Mouse (Mus musculus) myocyte (in vitro differentiated cells): ENCODE data around the gene Nxpe4. TPM values are rescaled to one million over a fixed set of nuclear protein-coding genes. Genes with fewer than 3 reads are reported as not detected.

Experiments
- H3K27me3 ChIP-seq: one replicate; pipeline ENCODE4 v1.6.1; 2011; ENCODE audit not compliant: control insufficient read depth, insufficient read depth, insufficient read length
- H3K36me3 ChIP-seq: one replicate; pipeline ENCODE4 v1.6.1; 2011; ENCODE audit not compliant: control insufficient read depth, insufficient read depth
- H3K4me2 ChIP-seq: one replicate; pipeline ENCODE4 v1.6.1; 2011; ENCODE audit warnings: low read depth, control low read depth
- H3K4me3 ChIP-seq: one replicate; pipeline ENCODE4 v1.5.1; 2011; ENCODE audit warnings: mild to moderate bottlenecking, control low read depth, moderate library complexity
- H3K79me2 ChIP-seq: one replicate; pipeline ENCODE4 v1.6.1; 2011; ENCODE audit not compliant: control insufficient read depth, insufficient read depth
- H3ac ChIP-seq: one replicate; pipeline ENCODE4 v1.6.1; 2011; ENCODE audit not compliant: control insufficient read depth, insufficient read length
- CEBPB ChIP-seq: IDR thresholded peaks from 2 replicates; pipeline ENCODE4 v1.6.1; 2011; ENCODE audit warnings: mild to moderate bottlenecking, moderate library complexity; ENCODE audit not compliant: poor library complexity, insufficient read depth, severe bottlenecking
- E2F4 ChIP-seq: IDR thresholded peaks from one replicate; pipeline ENCODE4 v1.6.1; 2011; ENCODE audit warnings: mild to moderate bottlenecking, control low read depth, moderate library complexity; ENCODE audit not compliant: insufficient read depth
- MAX ChIP-seq: IDR thresholded peaks from one replicate; pipeline ENCODE4 v1.6.1; 2011; ENCODE audit warnings: low read depth, mild to moderate bottlenecking, control low read depth
- MYOD1 ChIP-seq, 3 experiments: IDR thresholded peaks; one replicate each; pipeline ENCODE4 v1.6.1; 2011; ENCODE audit warnings: control low read depth in 2 of 3, low read depth in 2 of 3, mild to moderate bottlenecking in 2 of 3, moderate library complexity in 1 of 3; ENCODE audit not compliant: insufficient read length in 2 of 3, control insufficient read depth in 1 of 3
- MYOG ChIP-seq, 3 experiments: IDR thresholded peaks; one replicate each; pipeline ENCODE4 v1.6.1; 2011; ENCODE audit warnings: control low read depth in 2 of 3, low read depth in 2 of 3, mild to moderate bottlenecking in 2 of 3; ENCODE audit not compliant: insufficient read length in 2 of 3, control insufficient read depth in 1 of 3, insufficient read depth in 1 of 3
- POLR2A ChIP-seq: IDR thresholded peaks from one replicate; pipeline ENCODE4 v1.6.1; 2011; ENCODE audit warnings: low read depth, mild to moderate bottlenecking, control low read depth, moderate library complexity; ENCODE audit not compliant: insufficient read length
- POLR2AphosphoS2 ChIP-seq: IDR thresholded peaks from one replicate; pipeline ENCODE4 v1.6.1; 2011; ENCODE audit warnings: low read depth, control low read depth; ENCODE audit not compliant: insufficient read length
- REST ChIP-seq: IDR thresholded peaks from one replicate; pipeline ENCODE4 v1.6.1; 2011; ENCODE audit warnings: mild to moderate bottlenecking, control low read depth, moderate library complexity; ENCODE audit not compliant: insufficient read depth, insufficient read length
- SRF ChIP-seq: IDR thresholded peaks from one replicate; pipeline ENCODE4 v1.6.1; 2011; ENCODE audit warnings: low read depth; ENCODE audit not compliant: control insufficient read depth, insufficient read length
- TCF12 ChIP-seq: IDR thresholded peaks from one replicate; pipeline ENCODE4 v1.6.1; 2011; ENCODE audit warnings: mild to moderate bottlenecking, control low read depth; ENCODE audit not compliant: poor library complexity, insufficient read depth, severe bottlenecking
- TCF3 ChIP-seq: IDR thresholded peaks from one replicate; pipeline ENCODE4 v1.6.1; 2011; ENCODE audit warnings: low read depth, control low read depth; ENCODE audit not compliant: insufficient read length
- USF1 ChIP-seq: IDR thresholded peaks from one replicate; pipeline ENCODE4 v1.6.1; 2011; ENCODE audit warnings: low read depth, mild to moderate bottlenecking, control low read depth, moderate library complexity
- polyA plus RNA-seq: library from polyadenylated mRNA; unstranded; fragments of >200 nt; fragmentation: generic; extraction: Trizol; gene quantifications from one replicate; pipeline ENCODE4 v1.2.1, GENCODE M21; 2012; ENCODE audit warnings: missing spikeins

Gene Nxpe4
- polyA plus RNA-seq, 1 experiment: 0.10 TPM

DNA sequence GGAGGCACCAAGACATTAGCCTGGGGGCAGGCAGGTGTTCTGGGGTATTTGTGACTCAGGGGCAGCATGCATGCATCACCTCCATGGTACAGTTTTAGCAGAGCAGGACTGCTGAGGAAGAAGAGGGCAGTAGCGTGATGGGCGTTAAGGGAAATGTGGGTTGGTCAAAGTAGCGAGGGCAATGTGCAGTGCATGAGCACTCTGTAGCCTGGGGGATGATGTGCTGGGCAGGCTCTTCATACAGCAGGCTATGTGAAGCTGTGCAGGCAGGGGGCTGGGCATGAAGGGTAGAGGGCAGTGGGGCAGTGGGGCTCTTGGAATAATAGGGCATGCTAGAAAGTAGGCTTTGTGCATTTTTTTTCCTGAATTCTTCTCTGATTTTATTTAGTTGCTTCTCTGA is 82.4 kb downstream of the Nxpe4 start:
- no peak for TF ChIP-seq MYOG (IDR thresholded peaks at IDR 0.05; ENCODE audit: control insufficient read depth in 1 of 3, insufficient read depth in 1 of 3, insufficient read length in 2 of 3, low read depth in 2 of 3)
- no peak for TF ChIP-seq SRF
- TF ChIP-seq MYOD1 (IDR thresholded peaks at IDR 0.05; ENCODE audit: control insufficient read depth in 1 of 3, insufficient read length in 2 of 3, low read depth in 2 of 3): no peak
- no peak for TF ChIP-seq POLR2A
- TF ChIP-seq REST: no peak

GRCm38 (mm10) chr9:48245525-48245924 is 83.7 kb downstream of the Nxpe4 start:
- Histone ChIP-seq H3K36me3 (no peaks in the 10 kb centered on the region), H3K4me3 (no peak overlapping the region), H3K27me3 (no peaks in the 10 kb centered on the region), H3ac (no peak overlapping the region), H3K79me2 (no peaks in the 10 kb centered on the region), H3K4me2 (no peak overlapping the region)
- TF ChIP-seq POLR2A: no peak
- TF ChIP-seq REST: no peak
- TF ChIP-seq MAX: no peak

More for the DNA sequence above, 82.4 kb downstream of the Nxpe4 start:
- no peak overlapping the region for H3K4me3 ChIP-seq
- H3K27me3 ChIP-seq: no peaks in the 10 kb centered on the region
- H3K79me2 ChIP-seq: no peaks in the 10 kb centered on the region
- H3K36me3 ChIP-seq: no peaks in the 10 kb centered on the region
- H3ac ChIP-seq: no peak overlapping the region
- H3K4me2 ChIP-seq: no peak overlapping the region

DNA sequence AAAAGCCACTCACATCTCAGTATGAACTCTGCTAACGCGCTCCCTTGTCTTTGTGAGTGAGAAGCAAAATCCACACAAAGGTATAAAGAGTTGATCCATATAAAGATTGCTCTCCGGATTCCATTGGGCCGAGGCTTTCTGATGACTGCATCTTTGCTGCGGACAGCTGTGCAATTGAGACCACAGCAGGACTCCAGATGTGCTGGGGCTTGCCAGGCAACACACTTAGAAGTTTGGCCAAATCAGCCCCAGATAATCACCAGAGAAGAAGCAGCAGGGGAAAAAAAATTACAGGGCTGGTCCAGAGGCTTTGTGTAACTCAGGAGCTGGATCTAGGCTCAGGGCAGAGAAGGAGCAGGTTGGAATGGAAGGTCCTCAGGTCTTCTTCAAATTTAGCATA is 85.5 kb downstream of the Nxpe4 start:
- H3K27me3 ChIP-seq: no peaks in the 10 kb centered on the region
- TF ChIP-seq MAX: no peak
- TF ChIP-seq POLR2AphosphoS2: no peak
- no peak for TF ChIP-seq REST
- no peak for TF ChIP-seq POLR2A
- TF ChIP-seq E2F4: no peak
- no peak for TF ChIP-seq SRF
- TF ChIP-seq TCF12: no peak
- no peak for TF ChIP-seq MYOG (IDR thresholded peaks at IDR 0.05; ENCODE audit: control insufficient read depth in 1 of 3, insufficient read depth in 1 of 3, insufficient read length in 2 of 3, low read depth in 2 of 3)
- no peak for TF ChIP-seq MYOD1 (IDR thresholded peaks at IDR 0.05; ENCODE audit: control insufficient read depth in 1 of 3, insufficient read length in 2 of 3, low read depth in 2 of 3)
- no peak for TF ChIP-seq TCF3
- no peak for TF ChIP-seq USF1
- no peak overlapping the region for H3K4me2 ChIP-seq
- H3ac ChIP-seq: no peak overlapping the region
- no peaks in the 10 kb centered on the region for H3K36me3 ChIP-seq
- no peak overlapping the region for H3K4me3 ChIP-seq
- no peaks in the 10 kb centered on the region for H3K79me2 ChIP-seq

DNA sequence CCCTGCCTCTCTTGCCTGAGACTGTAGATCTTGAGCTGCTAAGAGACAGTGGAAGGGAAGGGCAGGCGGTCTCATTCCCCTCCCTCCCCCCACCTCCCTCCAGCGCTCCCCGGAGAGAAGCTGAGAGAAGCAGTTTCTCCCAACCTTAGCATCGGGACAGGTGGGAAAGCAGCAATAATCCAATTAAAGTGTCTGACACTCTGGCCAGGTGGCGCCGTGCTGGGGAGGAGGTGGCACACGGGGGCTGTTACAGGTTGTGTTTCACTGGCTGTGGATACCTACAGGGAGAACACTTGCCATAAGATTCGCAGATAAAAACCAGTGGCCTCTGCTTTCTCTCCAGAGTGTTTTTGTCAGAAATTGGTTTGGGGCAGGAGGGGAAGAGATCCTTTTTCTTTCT is 90.4 kb downstream of the Nxpe4 start:
- Histone ChIP-seq H3K36me3 (no peaks in the 10 kb centered on the region), H3ac (no peak overlapping the region), H3K27me3 (no peaks in the 10 kb centered on the region), H3K79me2 (no peaks in the 10 kb centered on the region), H3K4me2 (no peak overlapping the region), H3K4me3 (no peak overlapping the region)
- no peak for TF ChIP-seq POLR2A

DNA sequence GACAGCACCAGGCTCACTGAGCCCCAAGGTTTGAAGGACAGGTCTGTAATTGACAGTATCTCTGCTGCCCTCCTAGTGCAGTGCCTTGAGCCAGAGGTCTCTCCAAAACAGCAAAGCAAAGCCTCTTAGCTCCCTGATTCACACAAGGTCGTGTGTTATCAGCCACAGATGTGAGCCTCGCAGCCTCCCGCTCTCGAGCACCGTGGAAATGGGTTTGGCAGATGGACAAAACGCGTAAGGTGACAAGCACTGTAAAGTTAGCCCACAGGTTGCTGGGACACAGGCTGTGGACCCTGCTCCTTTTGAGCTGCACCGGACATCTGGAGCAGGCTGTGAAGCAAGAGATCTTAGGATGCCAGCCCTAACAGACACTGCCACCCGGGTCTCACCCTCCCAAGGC is 95.2 kb downstream of the Nxpe4 start:
- no peaks in the 10 kb centered on the region for H3K36me3 ChIP-seq
- no peaks in the 10 kb centered on the region for H3K27me3 ChIP-seq

GRCm38 (mm10) chr9:48257741-48258423 is 96.1 kb downstream of the Nxpe4 start:
- no peak overlapping the region for H3K4me3 ChIP-seq
- TF ChIP-seq MAX (no peak), CEBPB (no peak), TCF12 (no peak), POLR2AphosphoS2 (no peak), MYOG (IDR thresholded peaks at IDR 0.05; ENCODE audit: control insufficient read depth in 1 of 3, insufficient read depth in 1 of 3, insufficient read length in 2 of 3, low read depth in 2 of 3) (no peak), REST (no peak), E2F4 (no peak), USF1 (no peak), TCF3 (no peak), SRF (no peak)

More for the DNA sequence above, 95.2 kb downstream of the Nxpe4 start:
- no peak overlapping the region for H3K4me2 ChIP-seq
- no peak overlapping the region for H3ac ChIP-seq
- no peak overlapping the region for H3K4me3 ChIP-seq
- TF ChIP-seq REST (no peak), SRF (no peak), POLR2A (no peak), MYOD1 (IDR thresholded peaks at IDR 0.05; ENCODE audit: control insufficient read depth in 1 of 3, insufficient read length in 2 of 3, low read depth in 2 of 3) (no peak), TCF3 (no peak), POLR2AphosphoS2 (no peak), MYOG (IDR thresholded peaks at IDR 0.05; ENCODE audit: control insufficient read depth in 1 of 3, insufficient read depth in 1 of 3, insufficient read length in 2 of 3, low read depth in 2 of 3) (no peak)
- no peaks in the 10 kb centered on the region for H3K79me2 ChIP-seq

More at GRCm38 (mm10) chr9:48257741-48258423, 96.1 kb downstream of the Nxpe4 start:
- no peaks in the 10 kb centered on the region for H3K36me3 ChIP-seq
- no peak overlapping the region for H3ac ChIP-seq
- H3K27me3 ChIP-seq: no peaks in the 10 kb centered on the region
- H3K4me2 ChIP-seq: no peak overlapping the region
- H3K79me2 ChIP-seq: no peaks in the 10 kb centered on the region
